Mouse (Mus musculus): ENCODE results near the gene Dbi.

Gene Dbi

DNA sequence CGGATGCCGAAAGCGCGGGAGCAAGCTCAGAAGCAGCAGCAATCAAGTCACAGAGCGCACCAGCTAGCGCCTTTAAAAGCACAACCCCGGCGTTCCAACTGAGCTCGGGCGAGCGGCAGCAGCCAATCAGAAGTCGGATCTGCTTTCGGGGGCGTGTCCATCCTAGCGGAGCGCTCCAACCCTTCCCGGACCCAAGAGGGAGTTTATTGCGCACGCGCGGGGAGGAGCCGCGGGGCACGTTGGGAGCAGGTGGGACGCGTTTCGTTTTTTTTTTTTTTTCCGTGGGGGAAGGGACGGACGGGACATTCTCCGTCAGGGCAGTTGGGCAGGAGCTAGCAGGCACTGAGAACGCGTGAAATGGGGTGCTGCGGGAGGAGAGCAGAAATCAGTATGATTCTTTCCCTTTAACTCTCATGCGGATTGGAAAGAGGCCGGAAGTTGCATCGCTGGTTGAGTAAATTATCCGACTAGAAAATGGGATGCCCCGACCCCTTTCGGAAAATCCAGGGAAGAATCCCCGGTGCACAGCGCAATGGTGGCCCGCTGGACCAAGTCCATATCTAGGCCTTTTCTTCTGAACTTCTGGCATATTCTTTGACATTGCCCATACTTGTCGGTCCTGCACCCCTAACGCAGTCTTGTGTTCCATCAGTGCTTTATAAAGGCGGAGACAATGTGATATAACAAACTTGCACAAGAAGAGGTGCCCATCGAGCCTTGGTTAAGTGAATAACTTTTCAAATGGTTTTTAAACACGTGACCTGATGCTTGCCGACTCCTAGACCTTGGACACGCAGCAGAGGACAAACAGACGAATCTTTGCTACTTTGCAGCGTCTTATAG is at the start of gene Dbi, which contains the start of gene 3110009E18Rik:
Gene Dbi (minus strand): TSS at position 110 of the 843 bp plus-strand sequence.
Gene 3110009E18Rik (plus strand): TSS at position 219 of the 843 bp plus-strand sequence.
- DNase-seq (ENCODE audit: low read depth, low spot score): peak; percentile 98

DNA sequence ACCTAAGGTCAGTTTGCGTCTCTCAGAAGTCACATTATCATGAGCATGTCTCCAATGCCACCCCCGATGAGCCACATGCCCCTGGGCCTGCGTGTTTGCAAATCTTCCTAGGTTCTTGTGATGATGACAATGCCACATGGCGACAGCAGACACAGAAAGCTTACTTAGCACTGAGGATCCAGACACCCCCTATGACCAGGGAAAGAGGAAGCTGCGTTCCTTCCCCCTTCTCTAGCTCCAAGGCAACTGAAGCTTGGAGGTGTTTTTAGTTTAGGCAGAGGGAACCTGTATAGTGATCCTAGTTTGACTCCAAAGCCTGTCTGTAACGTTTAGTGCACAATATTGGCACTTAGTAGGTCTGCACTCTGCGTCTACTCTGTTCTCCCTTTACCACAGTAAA is 49.4 kb upstream of the Dbi start:
- DNase-seq (ENCODE audit: low read depth, low spot score): no peak

GRCm38 (mm10) chr1:120168674-120169073 is 47.8 kb upstream of the Dbi start:
- no peak for DNase-seq (ENCODE audit: low read depth, low spot score)

- DNase-seq (ENCODE audit: low read depth, low spot score): no peak
Measured at GRCm38 (mm10) chr1:120168016-120168415, 47.1 kb upstream of the Dbi start.

DNA sequence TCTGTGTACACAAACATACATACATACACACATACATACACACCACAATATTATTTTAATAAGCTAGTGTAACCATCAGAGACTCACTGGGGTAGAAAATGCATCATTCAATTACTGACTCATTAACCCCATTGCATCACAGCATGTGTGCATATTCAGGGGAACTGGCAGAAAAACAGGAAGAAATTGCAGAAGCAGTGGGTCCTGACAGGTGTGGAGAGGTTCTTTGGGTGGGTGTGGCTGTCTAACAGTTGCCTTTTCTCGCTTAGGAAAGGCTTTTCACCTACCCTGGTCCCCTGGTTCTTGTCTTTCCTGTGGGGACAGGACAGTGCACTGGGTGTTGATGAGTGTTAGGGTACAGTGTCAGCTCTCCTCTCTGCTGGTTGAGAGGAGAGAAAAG is 41.7 kb upstream of the Dbi start:
- DNase-seq (ENCODE audit: low read depth, low spot score): no peak

- DNase-seq (ENCODE audit: low read depth, low spot score): no peak
Measured at GRCm38 (mm10) chr1:120161502-120161901, 40.6 kb upstream of the Dbi start.

GRCm38 (mm10) chr1:120158474-120159127 is 37.7 kb upstream of the Dbi start:
- no peak for DNase-seq (ENCODE audit: low read depth, low spot score)

GRCm38 (mm10) chr1:120155325-120155724 is 34.4 kb upstream of the Dbi start:
- peak; percentile 43 for DNase-seq (ENCODE audit: low read depth, low spot score)

GRCm38 (mm10) chr1:120154232-120154631 is 33.4 kb upstream of the Dbi start:
- DNase-seq (ENCODE audit: low read depth, low spot score): peak; percentile 56

- no peak for DNase-seq (ENCODE audit: low read depth, low spot score)
Measured at GRCm38 (mm10) chr1:120146994-120147393, 26.1 kb upstream of the Dbi start.

GRCm38 (mm10) chr1:120145527-120146216 is 24.8 kb upstream of the Dbi start:
- no peak for DNase-seq (ENCODE audit: low read depth, low spot score)

DNA sequence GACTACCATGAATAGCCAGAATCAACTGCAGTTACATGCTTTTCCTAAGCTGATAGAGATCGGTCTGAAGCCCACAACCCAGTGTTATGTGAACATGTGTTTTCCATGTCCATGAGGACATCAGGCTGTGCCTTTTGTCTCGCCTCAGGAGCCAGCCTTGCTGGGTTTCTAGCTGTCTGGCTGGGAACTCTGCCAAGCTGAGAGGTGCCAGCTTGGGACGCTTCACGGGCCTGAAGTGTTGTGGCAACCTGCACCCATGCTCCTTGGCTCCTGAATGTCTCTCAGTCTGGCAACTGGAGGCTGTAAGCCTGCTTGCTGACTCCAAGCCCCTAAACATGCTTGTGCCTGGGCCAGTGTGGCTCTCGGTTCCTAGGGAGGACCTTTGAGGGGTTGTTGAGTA is 21.7 kb upstream of the Dbi start:
- no peak for DNase-seq (ENCODE audit: low read depth, low spot score)

DNA sequence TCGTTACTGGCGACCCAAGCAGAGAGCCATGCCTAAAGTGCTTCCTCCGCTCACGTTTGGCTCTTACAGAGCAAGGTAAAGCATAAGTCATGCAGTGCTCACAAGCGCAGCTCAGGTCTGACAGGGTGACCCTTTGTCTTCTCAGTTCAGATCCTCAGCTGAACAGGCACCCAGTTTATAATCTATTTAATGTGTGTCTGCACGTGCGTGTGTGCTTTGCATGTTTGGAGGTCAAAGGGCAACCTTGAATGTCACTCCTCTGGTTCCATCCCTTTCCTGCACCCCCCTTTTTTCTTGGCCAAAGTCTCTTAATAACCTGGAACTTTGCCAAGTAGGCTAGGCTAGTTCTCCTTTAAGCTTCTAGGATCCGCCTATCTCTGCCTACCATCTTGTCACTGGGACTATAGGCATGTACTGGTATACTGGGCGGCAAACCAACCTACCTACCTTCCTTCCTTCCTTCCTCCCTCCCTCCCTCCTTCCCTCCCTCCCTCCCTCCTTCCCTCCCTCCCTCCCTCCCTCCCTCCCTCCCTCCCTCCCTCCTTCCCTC is 19.3 kb upstream of the Dbi start:
- DNase-seq (ENCODE audit: low read depth, low spot score): no peak

GRCm38 (mm10) chr1:120138923-120139540 is 18.2 kb upstream of the Dbi start:
- DNase-seq (ENCODE audit: low read depth, low spot score): no peak

DNA sequence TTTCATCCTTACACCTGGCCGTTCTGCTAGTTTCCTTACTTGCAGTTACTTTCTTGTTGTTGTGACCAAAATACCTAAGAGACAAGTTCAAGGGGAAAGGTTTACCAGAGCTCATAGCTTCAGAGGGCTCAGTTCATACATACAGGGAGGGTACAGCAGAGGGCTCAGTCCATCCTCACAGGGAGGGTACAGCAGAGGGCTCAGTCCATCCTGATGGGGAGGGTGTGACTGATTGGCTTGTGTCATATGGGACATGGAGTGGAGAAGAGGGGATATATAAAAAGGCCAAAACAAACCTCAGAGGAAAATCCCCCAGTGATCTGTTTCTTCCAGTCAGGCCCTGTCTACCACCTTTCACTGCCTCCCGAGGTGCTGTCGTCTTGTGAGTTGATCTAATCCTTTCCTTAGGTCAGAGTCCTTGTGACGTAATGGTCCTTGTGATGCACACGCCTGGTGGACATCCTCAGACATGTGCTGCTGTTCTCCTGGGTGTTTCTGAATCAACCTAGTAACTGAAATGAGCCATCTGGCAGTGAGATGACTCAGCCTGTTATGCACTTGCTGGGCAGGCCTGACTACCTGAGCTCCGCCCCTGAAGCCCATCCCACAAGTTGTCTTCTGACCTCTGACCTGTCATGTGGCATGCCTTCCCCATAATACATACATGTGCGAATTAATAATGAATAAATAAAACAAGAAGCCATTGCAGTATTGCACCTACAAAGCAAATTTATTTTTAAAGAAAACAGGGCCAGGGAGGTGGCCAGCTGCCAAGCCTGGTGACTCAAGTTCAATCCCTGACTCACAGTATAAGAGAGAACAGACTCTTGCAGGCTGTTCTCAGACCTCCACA is 15.3 kb upstream of the Dbi start:
- no peak for DNase-seq (ENCODE audit: low read depth, low spot score)

GRCm38 (mm10) chr1:120132376-120132775 is 11.5 kb upstream of the Dbi start:
- DNase-seq (ENCODE audit: low read depth, low spot score): no peak

DNA sequence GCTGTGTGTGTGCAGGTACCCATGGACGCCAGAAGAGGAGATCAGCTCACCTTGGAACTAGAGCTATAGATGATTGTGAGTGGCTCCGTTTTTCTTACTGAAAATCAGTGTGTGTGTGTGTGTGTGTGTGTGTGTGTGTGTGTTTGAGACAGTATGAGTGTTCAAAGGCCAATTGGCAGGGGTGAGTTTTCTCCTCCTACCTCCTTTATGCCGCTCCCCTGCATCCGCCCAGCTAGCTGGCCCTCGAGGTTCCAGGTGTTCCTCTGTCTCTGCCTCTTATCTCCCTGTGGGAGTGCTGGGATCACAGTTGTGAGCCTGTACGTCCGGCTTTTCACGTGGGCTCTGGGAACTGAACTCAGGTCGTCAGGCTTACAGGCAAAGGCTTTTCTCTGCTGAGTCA is 5.4 kb upstream of the Dbi start:
- no peak for DNase-seq (ENCODE audit: low read depth, low spot score)

DNA sequence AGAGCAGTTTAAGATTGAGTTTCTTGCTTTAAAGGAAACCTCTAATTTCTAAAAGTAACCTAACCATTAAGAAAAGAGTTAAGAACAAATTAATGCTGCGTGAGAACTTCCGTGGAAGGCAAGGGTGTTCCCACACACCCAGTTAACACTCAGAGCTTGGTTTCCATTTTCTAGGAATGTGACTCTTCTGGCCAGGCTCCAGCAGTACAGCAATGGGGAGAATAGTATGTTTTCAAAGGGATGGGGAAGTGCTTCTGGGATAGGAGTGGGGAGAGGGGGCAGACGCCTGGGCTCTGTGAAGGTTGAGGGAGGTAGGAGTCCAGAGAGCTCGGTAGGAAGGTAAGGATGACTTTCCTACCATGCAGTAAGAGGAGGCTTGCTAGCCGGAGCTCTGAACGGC is 4.6 kb upstream of the Dbi start:
- no peak for DNase-seq (ENCODE audit: low read depth, low spot score)

GRCm38 (mm10) chr1:120124839-120125238 is 4.0 kb upstream of the Dbi start:
- DNase-seq (ENCODE audit: low read depth, low spot score): no peak

DNA sequence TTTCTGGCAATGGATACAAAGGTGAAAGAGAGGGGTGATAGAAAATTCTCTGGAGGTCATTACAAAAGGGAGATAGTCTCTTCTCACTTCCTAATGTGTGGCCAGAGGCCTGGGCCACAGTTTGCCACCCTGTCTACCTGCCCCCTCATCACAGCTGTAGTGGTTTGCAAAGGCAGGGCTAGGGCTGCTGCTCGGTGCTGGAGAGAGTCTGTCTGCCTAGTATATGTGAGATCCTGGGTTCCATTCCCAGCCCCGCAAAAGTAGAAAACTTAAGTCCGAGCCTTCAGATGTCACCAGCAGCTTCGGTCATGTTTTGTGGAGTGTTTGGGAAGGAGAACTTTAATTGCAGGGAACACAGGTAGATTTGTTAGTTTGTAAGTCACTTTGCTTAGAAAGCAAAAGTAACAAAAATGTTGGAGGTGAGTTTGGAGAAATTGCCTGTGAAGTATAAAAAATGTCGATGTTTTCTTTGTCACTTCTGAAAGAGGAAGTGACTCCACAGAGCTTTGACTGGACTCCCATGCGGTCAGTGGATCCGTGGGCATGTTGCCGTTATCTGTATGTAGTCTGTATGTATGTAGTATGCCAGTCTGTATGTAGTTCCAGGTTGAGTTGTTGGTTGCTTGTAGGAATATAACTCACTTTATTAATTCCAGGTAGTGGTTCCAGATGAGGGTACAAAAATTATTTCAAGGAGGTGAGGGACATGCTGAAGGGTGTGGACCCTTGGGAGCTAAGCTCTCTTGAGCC is 1.9 kb upstream of the Dbi start:
- no peak for DNase-seq (ENCODE audit: low read depth, low spot score)

Measured in mesoderm, embryonic 11.5 days (tissue).